Mouse (Mus musculus) G1E (cell line): ENCODE measurements around the gene Rassf4.

Experiments
- CTCF ChIP-seq: IDR thresholded peaks from 2 replicates; pipeline ENCODE4 v1.5.1; 2012; ENCODE audit warnings: low read depth, low read length, inconsistent platforms, mixed read lengths
- GATA1 ChIP-seq: IDR thresholded peaks from 2 replicates; pipeline ENCODE4 v1.6.1; 2012; ENCODE audit warnings: borderline replicate concordance, low read length, inconsistent platforms, mixed read lengths

GRCm38 (mm10) chr6:116672349-116672748 is 1.4 kb downstream of the Rassf4 start:
- no peak for TF ChIP-seq GATA1
- TF ChIP-seq CTCF: no peak
